21 mouse cellular contexts compared by ENCODE assay signal in genomic region chr2:121439746-121440145, GRCm38 (mm10). TPM values are rescaled to one million over a fixed set of nuclear protein-coding genes. Genes with fewer than 3 reads are reported as not detected.
"Had no signal": no experiment of that assay in that cellular context is flagged by ENCODE, and none has a peak within 500 bp of the region (broad histone marks: within the 10 kb centered on the region; RNA-seq: fewer than 3 reads in every experiment).

No protein-coding gene starts in this region.

- H3K4me2 ChIP-seq: limb, embryonic 12.5 days; lung, embryonic 15.5 days; midbrain, embryonic 11.5 days; midbrain, embryonic 15.5 days; neural tube, embryonic 13.5 days; stomach, embryonic 15.5 days had no signal

- H3K27ac ChIP-seq: limb, embryonic 12.5 days; liver, embryonic 14.5 days; lung, embryonic 15.5 days; macrophage; midbrain, embryonic 15.5 days; neural tube, embryonic 13.5 days; stomach, embryonic 15.5 days had no signal

- H3K9me3 ChIP-seq: limb, embryonic 12.5 days; lung, embryonic 15.5 days; megakaryocyte, embryonic 14.5 days; midbrain, embryonic 15.5 days; neural tube, embryonic 13.5 days; stomach, embryonic 15.5 days had no signal

- H3K4me3 ChIP-seq: limb, embryonic 12.5 days; lung, embryonic 15.5 days; megakaryocyte, embryonic 14.5 days; midbrain, embryonic 15.5 days; neural tube, embryonic 13.5 days; stomach, embryonic 15.5 days had no signal

- H3K9ac ChIP-seq: limb, embryonic 12.5 days; liver, embryonic 14.5 days; lung, embryonic 15.5 days; midbrain, embryonic 15.5 days; neural tube, embryonic 13.5 days; stomach, embryonic 15.5 days had no signal

- DNase-seq: layer of hippocampus, adult 9-11 months; layer of hippocampus, postnatal 36 days; liver; lung, postnatal 14 days; retina, postnatal 1 day; thymus, adult 2 months; thymus, postnatal 25 days had no signal

- ATAC-seq: intestine, embryonic 16.5 days; midbrain, embryonic 15.5 days had no signal

- H3K27me3 ChIP-seq: stomach, embryonic 15.5 days had no signal

RNA-seq across cellular contexts. Expression of gene Ell3, which starts 4.3 kb away (rescaled TPM):
- total RNA-seq: layer of hippocampus, adult 18-20 months; layer of hippocampus, postnatal 36 days; left cerebral cortex, adult 8-10 months; left cerebral cortex, postnatal 25 days had no signal

RNA-seq across cellular contexts. Expression of gene Serinc4, which starts 16.8 kb away (rescaled TPM):
- polyA plus RNA-seq: intestine, embryonic 16.5 days; limb, embryonic 12.5 days had no signal

RNA-seq across cellular contexts. Expression of gene Catsper2, which starts 26.2 kb away (rescaled TPM):
- total RNA-seq: monocyte, adult 5-6 weeks had no signal
